Mouse (Mus musculus): Measurements from ENCODE around the gene Ccl22. TPM values are rescaled to one million over a fixed set of nuclear protein-coding genes. Genes with fewer than 3 reads are reported as not detected.

Gene Ccl22
- polyA plus RNA-seq, 1 experiment = not detected

GRCm38 (mm10) chr8:94800278-94800968 lies 55.0 kb downstream of the Ccl22 start:
- Histone ChIP-seq H3K4me3 (ENCODE audit: insufficient read depth, low read depth, low read length) (no peak overlapping the region), H3K27ac (replicated peaks; ENCODE audit: low read depth, low read length) (no peak overlapping the region), H3K4me1 (ENCODE audit: control insufficient read depth, insufficient read depth, insufficient read length, low read length) (peaks cover 8% of the 10 kb centered on the region)

Other genes starting within 250 kb of the Ccl22 start
- gene Cpne2, start 212.6 kb upstream of the Ccl22 start, polyA plus RNA-seq (2012; ENCODE audit: insufficient read depth, insufficient read length, missing spikeins) = 4.9 and 6.0 TPM in 2 replicates
- 13.9 and 15.6 TPM in 2 replicates for gene Rspry1, start 143.7 kb upstream of the Ccl22 start, polyA plus RNA-seq (2012; ENCODE audit: insufficient read depth, insufficient read length, missing spikeins)
- 31.0 and 41.0 TPM in 2 replicates for gene Fam192a, start 143.6 kb upstream of the Ccl22 start, polyA plus RNA-seq (2012; ENCODE audit: insufficient read depth, insufficient read length, missing spikeins)
- 36.3 and 47.8 TPM in 2 replicates for gene Arl2bp, start 79.0 kb upstream of the Ccl22 start, polyA plus RNA-seq (2012; ENCODE audit: insufficient read depth, insufficient read length, missing spikeins)
- 1.6 and 1.9 TPM in 2 replicates for gene Pllp, start 49.3 kb upstream of the Ccl22 start, polyA plus RNA-seq (2012; ENCODE audit: insufficient read depth, insufficient read length, missing spikeins)
- gene Cx3cl1, start 26.4 kb downstream of the Ccl22 start, polyA plus RNA-seq (2012; ENCODE audit: insufficient read depth, insufficient read length, missing spikeins) = 1.7 and 2.2 TPM in 2 replicates
- not detected in 2 replicates for gene Ccl17, start 64.9 kb downstream of the Ccl22 start, polyA plus RNA-seq (2012; ENCODE audit: insufficient read depth, insufficient read length, missing spikeins)
- gene Coq9, start 92.7 kb downstream of the Ccl22 start, polyA plus RNA-seq (2012; ENCODE audit: insufficient read depth, insufficient read length, missing spikeins) = 313 and 387 TPM in 2 replicates
- 61.4 and 80.8 TPM in 2 replicates for gene Ciapin1, start 92.8 kb downstream of the Ccl22 start, polyA plus RNA-seq (2012; ENCODE audit: insufficient read depth, insufficient read length, missing spikeins)
- gene Polr2c, start 111.9 kb downstream of the Ccl22 start, polyA plus RNA-seq (2012; ENCODE audit: insufficient read depth, insufficient read length, missing spikeins) = 55.0 and 64.8 TPM in 2 replicates
- gene Dok4, start 130.7 kb downstream of the Ccl22 start, polyA plus RNA-seq (2012; ENCODE audit: insufficient read depth, insufficient read length, missing spikeins) = 3.8 and 8.4 TPM in 2 replicates
- 1.2 and 1.5 TPM in 2 replicates for gene Ccdc102a, start 172.5 kb downstream of the Ccl22 start, polyA plus RNA-seq (2012; ENCODE audit: insufficient read depth, insufficient read length, missing spikeins)
- gene Adgrg5, start 178.1 kb downstream of the Ccl22 start, polyA plus RNA-seq (2012; ENCODE audit: insufficient read depth, insufficient read length, missing spikeins) = not detected in 2 replicates
- gene Adgrg1, start 229.2 kb downstream of the Ccl22 start, polyA plus RNA-seq (2012; ENCODE audit: insufficient read depth, insufficient read length, missing spikeins) = 7.4 and 18.4 TPM in 2 replicates